Mouse (Mus musculus) adrenal gland, postnatal 14 days (tissue): ENCODE data around the gene Auh. TPM values are rescaled to one million over a fixed set of nuclear protein-coding genes. Genes with fewer than 3 reads are reported as not detected.

Source experiments
- DNase-seq: peaks from one replicate; pipeline ENCODE4 v3.0.0; 2021; ENCODE audit warnings: mixed read lengths
- total RNA-seq: library from RNA; stranded (reverse); gene quantifications from 2 replicates; pipeline ENCODE4 v1.2.3, GENCODE M21; 2021

Gene Auh
- total RNA-seq, 1 experiment from 2014 or later: 128 TPM

- no peak for DNase-seq
Measured at GRCm38 (mm10) chr13:52924457-52924856, 5.0 kb downstream of the Auh start.

GRCm38 (mm10) chr13:52921966-52922365 lies 7.5 kb downstream of the Auh start:
- peak; percentile 1 for DNase-seq

GRCm38 (mm10) chr13:52921065-52921825 lies 8.2 kb downstream of the Auh start:
- DNase-seq: peak; percentile 3

- DNase-seq: peak; percentile 6
Measured at GRCm38 (mm10) chr13:52919790-52920352, 9.6 kb downstream of the Auh start.

GRCm38 (mm10) chr13:52918333-52918732 lies 11.1 kb downstream of the Auh start:
- DNase-seq: no peak

GRCm38 (mm10) chr13:52914591-52915110 lies 14.8 kb downstream of the Auh start:
- DNase-seq: peak; percentile 5

GRCm38 (mm10) chr13:52913926-52914325 lies 15.6 kb downstream of the Auh start:
- DNase-seq: no peak

GRCm38 (mm10) chr13:52912495-52912894 lies 17.0 kb downstream of the Auh start:
- peak; percentile 68 for DNase-seq

GRCm38 (mm10) chr13:52911259-52911658 lies 18.2 kb downstream of the Auh start:
- no peak for DNase-seq

GRCm38 (mm10) chr13:52906296-52906695 lies 23.2 kb downstream of the Auh start:
- DNase-seq: no peak

GRCm38 (mm10) chr13:52904175-52904574 lies 25.3 kb downstream of the Auh start:
- DNase-seq: no peak

- peak; percentile 43 for DNase-seq
Measured at GRCm38 (mm10) chr13:52903767-52904166, 25.7 kb downstream of the Auh start.

GRCm38 (mm10) chr13:52902517-52902916 lies 27.0 kb downstream of the Auh start:
- no peak for DNase-seq

- DNase-seq: no peak
Measured at GRCm38 (mm10) chr13:52899664-52900063, 29.8 kb downstream of the Auh start.

- DNase-seq: no peak
Measured at GRCm38 (mm10) chr13:52897806-52898205, 31.7 kb downstream of the Auh start.

GRCm38 (mm10) chr13:52892791-52893190 lies 36.7 kb downstream of the Auh start:
- DNase-seq: peak; percentile 75

- peak; percentile 90 for DNase-seq
Measured at GRCm38 (mm10) chr13:52892065-52892503, 37.4 kb downstream of the Auh start.

GRCm38 (mm10) chr13:52890313-52890712 lies 39.2 kb downstream of the Auh start:
- peak; percentile 31 for DNase-seq

- DNase-seq: no peak
Measured at GRCm38 (mm10) chr13:52886779-52887178, 42.7 kb downstream of the Auh start.

- DNase-seq: no peak
Measured at GRCm38 (mm10) chr13:52883960-52884326, 45.5 kb downstream of the Auh start.

GRCm38 (mm10) chr13:52883084-52883959 lies 46.2 kb downstream of the Auh start:
- no peak for DNase-seq

GRCm38 (mm10) chr13:52880386-52880785 lies 49.1 kb downstream of the Auh start:
- no peak for DNase-seq

GRCm38 (mm10) chr13:52879918-52880317 lies 49.6 kb downstream of the Auh start:
- peak; percentile 63 for DNase-seq
